Mouse (Mus musculus) left cerebral cortex, postnatal 14 days (tissue): ENCODE measurements around the gene B3gnt4. TPM values are rescaled to one million over a fixed set of nuclear protein-coding genes. Genes with fewer than 3 reads are reported as not detected.

Experiments used
- DNase-seq, 2 experiments: peaks; one replicate each; pipeline ENCODE4 v3.0.0; 2021 to 2022; ENCODE audit warnings: low spot score in 2 of 2, mixed read lengths in 1 of 2
- intact Hi-C: fragments of 180-260 bp; cut with DNase I; formaldehyde crosslinking; loops from one replicate; pipeline ENCODE4 v1.15.1; 2025
- microRNA-seq, 2 experiments: library from miRNA; unstranded; fragments of <30 nt; microRNA quantifications; one replicate each; pipeline ENCODE4 v1.2.0; 2022
- total RNA-seq, 2 experiments: library from RNA; stranded (reverse); gene quantifications; 2 replicates each; pipeline ENCODE4 v1.2.3; 2021

B3gnt4 gene
- total RNA-seq, 2 experiments from 2014 or later, result 0.61 to 0.99 TPM

GRCm38 (mm10) chr5:123523692-123524392 is 13.6 kb downstream of the B3gnt4 start, which contains the start of gene Diablo:
Gene Diablo (minus strand): TSS chr5:123524176.
- intact Hi-C loops, result loop anchor here (5.0 kb wide), 1 partner anchor 88 kb away; no protein-coding TSS in a partner anchor
- peak; percentile 98 to 99 for DNase-seq

GRCm38 (mm10) chr5:123524393-123524750 is 14.1 kb downstream of the B3gnt4 start:
- intact Hi-C loops, result loop anchor here (5.0 kb wide), 1 partner anchor 88 kb away; no protein-coding TSS in a partner anchor

GRCm38 (mm10) chr5:123525281-123525680 is 15.0 kb downstream of the B3gnt4 start, which contains the start of gene Gm49027:
Gene Gm49027 (minus strand): TSS chr5:123525488.
- DNase-seq, result peak in 1 of 2 experiments; percentile 2
- intact Hi-C loops, result loop anchor here (5.0 kb wide), 1 partner anchor 37 kb away; no protein-coding TSS in a partner anchor

More at GRCm38 (mm10) chr5:123524393-123524750, 14.1 kb downstream of the B3gnt4 start:
- no peak for DNase-seq

- intact Hi-C loops, result loop anchor here (5.0 kb wide), 1 partner anchor 36 kb away; no protein-coding TSS in a partner anchor
- DNase-seq, result peak in 1 of 2 experiments; percentile 2
These were observed 15.7 kb downstream of the B3gnt4 start for GRCm38 (mm10) chr5:123525916-123526495.

- DNase-seq, result peak in 1 of 2 experiments; percentile 6
- intact Hi-C loops, result loop anchor here (5.0 kb wide), 1 partner anchor 34 kb away; no protein-coding TSS in a partner anchor
These were observed 18.4 kb downstream of the B3gnt4 start for GRCm38 (mm10) chr5:123528641-123529040.

- peak in 1 of 2 experiments; percentile 1 for DNase-seq
These were observed 19.8 kb downstream of the B3gnt4 start for GRCm38 (mm10) chr5:123530056-123530455.

GRCm38 (mm10) chr5:123533801-123534200 is 23.5 kb downstream of the B3gnt4 start:
- DNase-seq, result peak in 1 of 2 experiments; percentile 1
- intact Hi-C loops, result no loop called here

More at GRCm38 (mm10) chr5:123530056-123530455, 19.8 kb downstream of the B3gnt4 start:
- intact Hi-C loops, result no loop called here

- no peak for DNase-seq
- intact Hi-C loops, result no loop called here
These were observed 45.4 kb downstream of the B3gnt4 start for GRCm38 (mm10) chr5:123555693-123556092.

GRCm38 (mm10) chr5:123556451-123556850 is 46.2 kb downstream of the B3gnt4 start:
- DNase-seq, result peak; percentile 42 to 64
- intact Hi-C loops, result no loop called here

- no peak for DNase-seq
- intact Hi-C loops, result no loop called here
These were observed 49.3 kb downstream of the B3gnt4 start for GRCm38 (mm10) chr5:123559588-123559987.

GRCm38 (mm10) chr5:123561128-123561527 is 50.9 kb downstream of the B3gnt4 start:
- DNase-seq, result no peak
- intact Hi-C loops, result loop anchor here (5.0 kb wide), 1 partner anchor 34 kb away; the partner anchor contains the start of gene Gm49027

Small RNAs within 50 kb of the gene (microRNA-seq; reads per million reads assigned to microRNA genes)
- gene Mir7647, result 1.3 to 1.8 reads per million in 2 experiments

Other genes starting within 250 kb of the B3gnt4 start
- 10 to 100 TPM; 76.2 to 79.1 TPM for gene Bcl7a, start 166.6 kb upstream of the B3gnt4 start, total RNA-seq
- gene Mlxip, start 115.7 kb upstream of the B3gnt4 start, total RNA-seq, result 10 to 100 TPM; 19.2 to 22.6 TPM
- 1 to 10 TPM; 1.1 to 1.4 TPM for gene Lrrc43, start 21.2 kb upstream of the B3gnt4 start, total RNA-seq
- gene Il31, start 21.0 kb upstream of the B3gnt4 start, total RNA-seq, result not detected
- gene Diablo, start 13.7 kb downstream of the B3gnt4 start, total RNA-seq, result 10 to 100 TPM; 37.8 TPM
- gene Gm49027, start 15.0 kb downstream of the B3gnt4 start, total RNA-seq, result 1 to 10 TPM; 7.1 to 7.4 TPM
- gene Vps33a, start 62.6 kb downstream of the B3gnt4 start, total RNA-seq, result 10 to 100 TPM; 79.1 to 83.3 TPM
- 100 to 1,000 TPM; 117 to 132 TPM for gene Clip1, start 174.2 kb downstream of the B3gnt4 start, total RNA-seq
- gene Zcchc8, start 210.6 kb downstream of the B3gnt4 start, total RNA-seq, result 10 to 100 TPM; 37.0 to 37.2 TPM
- 10 to 100 TPM; 80.9 to 89.4 TPM for gene Rsrc2, start 239.0 kb downstream of the B3gnt4 start, total RNA-seq
- under 1 TPM; 0.83 to 0.87 TPM for gene Kntc1, start 239.3 kb downstream of the B3gnt4 start, total RNA-seq